Mouse (Mus musculus) kidney, adult 2 months (tissue): ENCODE results near the gene Rapgef1.

Experiments
- CTCF ChIP-seq: fragments of 200-500 bp; conservative IDR thresholded peaks from 2 replicates; pipeline ENCODE4 v1.5.1; 2011; ENCODE audit warnings: low read depth, mild to moderate bottlenecking, control low read depth, low read length, moderate library complexity, mixed read lengths; ENCODE audit not compliant: insufficient read depth, insufficient read length
- POLR2A ChIP-seq: fragments of 200-500 bp; IDR thresholded peaks from one replicate; pipeline ENCODE4 v1.6.1; 2011; ENCODE audit warnings: low read depth, low read length, control low read depth

DNA sequence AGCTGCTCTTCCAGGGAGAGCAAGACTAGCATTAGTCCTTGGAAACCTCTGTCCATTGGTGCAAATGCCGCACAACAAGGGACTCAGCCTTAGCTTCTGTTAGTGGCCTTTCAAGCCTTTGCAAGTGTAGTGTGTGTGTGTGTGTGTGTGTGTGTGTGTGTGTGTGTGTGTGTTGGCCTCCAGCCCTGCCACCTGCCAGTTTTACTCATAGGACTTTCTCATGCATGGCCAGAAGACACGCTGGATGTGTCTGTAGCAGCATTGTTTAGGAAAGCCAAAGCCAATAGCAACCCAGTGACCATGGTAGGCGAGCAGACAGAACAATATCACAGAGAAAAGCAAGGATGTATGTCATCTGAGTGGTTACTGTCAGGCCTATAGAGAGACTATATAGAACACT lies 52.3 kb downstream of the Rapgef1 start:
- no peak for TF ChIP-seq POLR2A
- TF ChIP-seq CTCF = no peak
